Mouse (Mus musculus) lung, embryonic 16.5 days (tissue): ENCODE measurements at regions not wholly inside any gene's neighbourhood (a gene's known extent, or its start where the extent isn't known, plus 50 kb on each side); places are given as distances from the start of the nearest gene placed in this dataset.

Experiments
- ATAC-seq: fragments of 200-750 bp; cut with Nextera tagmentation; 2 replicates; pipeline ENCODE4 v1.8.0; 2017; ENCODE audit warnings: low read depth, mild to moderate bottlenecking, moderate library complexity
- H3K27ac ChIP-seq: fragments of 300-500 bp; sonication (generic); 2 replicates; pipeline ENCODE4 v1.5.1; 2014; ENCODE audit warnings: mild to moderate bottlenecking, control low read depth, low read length
- H3K27me3 ChIP-seq: fragments of 300-500 bp; sonication (generic); 2 replicates; pipeline ENCODE4 v1.6.1; 2014; ENCODE audit warnings: low read depth, low read length, mixed read lengths; ENCODE audit not compliant: control insufficient read depth, insufficient read depth
- H3K36me3 ChIP-seq: fragments of 300-500 bp; sonication (generic); 2 replicates; pipeline ENCODE4 v1.6.1; 2014; ENCODE audit warnings: low read length; ENCODE audit not compliant: control insufficient read depth, insufficient read depth
- H3K4me1 ChIP-seq: fragments of 300-500 bp; sonication (generic); replicated peaks from 2 replicates; pipeline ENCODE4 v1.6.1; 2014; ENCODE audit warnings: low read length, mixed read lengths; ENCODE audit not compliant: control insufficient read depth, insufficient read depth
- H3K4me2 ChIP-seq: fragments of 300-500 bp; sonication (generic); 2 replicates; pipeline ENCODE4 v1.6.1; 2014; ENCODE audit warnings: low read depth, low read length, control low read depth
- H3K4me3 ChIP-seq: fragments of 300-500 bp; sonication (generic); 2 replicates; pipeline ENCODE4 v1.5.1; 2014; ENCODE audit warnings: mild to moderate bottlenecking, low read length, control low read depth
- H3K9ac ChIP-seq: fragments of 300-500 bp; sonication (generic); 2 replicates; pipeline ENCODE4 v1.6.1; 2014; ENCODE audit warnings: low read length, control low read depth
- H3K9me3 ChIP-seq: fragments of 300-500 bp; sonication (generic); 2 replicates; pipeline ENCODE4 v1.6.1; 2016; ENCODE audit warnings: low read length; ENCODE audit not compliant: control insufficient read depth
- WGBS: fragments of 180-500 bp; shearing (Covaris S2); extraction: QIAGEN DNeasy Blood & Tissue Kit; methylation state at CpG from one replicate; pipeline ENCODE4 v1.1.7; 2014; 5-methylcytosine and 5-hydroxymethylcytosine counted together

DNA sequence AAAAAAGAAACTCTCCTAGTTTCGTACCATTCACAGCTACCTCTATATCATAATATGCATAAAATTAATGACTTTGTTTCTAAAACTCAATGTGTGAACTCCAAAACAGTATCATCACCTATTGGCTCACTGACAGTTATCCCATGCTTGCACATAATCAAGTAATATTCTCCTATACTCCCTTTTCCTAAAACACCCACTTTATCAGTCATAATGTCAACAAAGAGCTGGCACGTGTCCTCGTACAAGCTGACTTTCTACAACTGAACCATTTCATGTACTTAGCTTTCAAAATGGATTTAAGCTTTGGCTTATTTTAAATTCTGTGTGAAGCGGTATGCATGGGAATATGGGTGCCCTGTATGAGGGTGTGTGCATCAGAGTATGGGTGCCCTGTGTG is 58.0 kb upstream of the Golim4 start:
- peak; percentile 45; the same call in 1 of the 2 replicates for ATAC-seq
- 32% methylated on average over 4 of the region's 4 CpGs for WGBS

DNA sequence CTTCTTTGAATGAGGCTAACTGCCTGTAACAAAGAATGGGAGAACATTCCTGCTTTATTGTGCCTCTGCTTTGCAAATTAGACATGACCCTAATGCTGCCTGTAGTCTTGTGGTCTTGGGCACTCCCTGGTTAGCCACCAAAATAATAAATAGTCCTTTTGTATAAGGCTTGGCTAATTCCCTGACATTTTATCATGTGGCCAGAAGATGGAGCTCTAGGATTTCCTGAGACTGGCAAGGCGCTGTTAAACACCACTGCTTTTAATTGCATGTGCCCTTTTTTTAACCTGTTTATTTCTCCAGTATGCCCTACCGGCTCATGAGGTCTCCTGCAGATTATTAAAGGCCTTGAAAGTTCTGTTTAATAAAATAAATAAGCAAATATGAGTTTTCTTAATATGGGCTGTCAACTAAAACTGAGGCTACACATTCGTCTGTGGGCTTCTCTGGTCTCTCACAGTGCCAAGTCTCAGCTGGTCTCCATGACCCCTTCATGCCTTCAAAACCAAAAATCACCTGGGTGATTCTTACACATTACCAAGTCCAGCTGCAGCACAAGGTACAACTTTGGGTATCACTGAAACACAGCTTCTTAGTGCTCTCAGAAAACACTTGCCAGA is 51.9 kb upstream of the Golim4 start:
- Histone ChIP-seq H3K9ac (no peak overlapping the region), H3K9me3 (no peaks in the 10 kb centered on the region)
- no peak for ATAC-seq

More for the DNA sequence above, 58.0 kb upstream of the Golim4 start:
- H3K4me2 ChIP-seq, result no peak overlapping the region
- no peaks in the 10 kb centered on the region for H3K4me1 ChIP-seq
- no peak overlapping the region for H3K9ac ChIP-seq
- no peak overlapping the region for H3K4me3 ChIP-seq
- H3K27ac ChIP-seq, result no peak overlapping the region
- H3K27me3 ChIP-seq, result no peaks in the 10 kb centered on the region
- no peaks in the 10 kb centered on the region for H3K9me3 ChIP-seq
- H3K36me3 ChIP-seq, result no peaks in the 10 kb centered on the region

More for the DNA sequence above, 51.9 kb upstream of the Golim4 start:
- H3K27me3 ChIP-seq, result no peaks in the 10 kb centered on the region
- 22% methylated on average over 3 of the region's 3 CpGs for WGBS
- H3K4me2 ChIP-seq, result no peak overlapping the region
- H3K4me3 ChIP-seq, result no peak overlapping the region
- H3K4me1 ChIP-seq, result no peaks in the 10 kb centered on the region
- H3K36me3 ChIP-seq, result no peaks in the 10 kb centered on the region
- H3K27ac ChIP-seq, result no peak overlapping the region
